Comparison of ENCODE assay signal across 8 mouse cellular contexts in genomic region chr5:81021864-81022305, GRCm38 (mm10). TPM values are rescaled to one million over a fixed set of nuclear protein-coding genes. Genes with fewer than 3 reads are reported as not detected.
DNase-seq lines count a peak whose midpoint lies in the region; ATAC-seq lines count a peak whose summit lies in the region.

No protein-coding gene starts in this region.

- peak overlapping the region; percentile 63 for H3K9ac ChIP-seq in heart, embryonic 15.5 days
- peak overlapping the region; percentile 94 for H3K9ac ChIP-seq in midbrain, embryonic 14.5 days (replicated peaks; ENCODE audit: low read length)

- intact Hi-C loops in left cerebral cortex, postnatal 4 days (cut with DNase I) = loop anchor here (5.0 to 10.0 kb wide), 4 partner anchors 143 to 1320 kb away; no protein-coding TSS in a partner anchor

- H3K27me3 ChIP-seq in heart, embryonic 15.5 days = no peaks in the 10 kb centered on the region
- H3K27me3 ChIP-seq in midbrain, embryonic 14.5 days (ENCODE audit: control insufficient read depth, insufficient read depth, low read length) = no peaks in the 10 kb centered on the region

- H3K4me1 ChIP-seq in heart, embryonic 15.5 days (replicated peaks) = peaks cover 28% of the 10 kb centered on the region
- H3K4me1 ChIP-seq in midbrain, embryonic 14.5 days (ENCODE audit: control insufficient read depth, insufficient read depth, low read length) = peaks cover 16% of the 10 kb centered on the region

- H3K27ac ChIP-seq in heart, embryonic 15.5 days = no peak overlapping the region
- peak overlapping the region; percentile 100 for H3K27ac ChIP-seq in midbrain, embryonic 14.5 days (replicated peaks; ENCODE audit: low read depth, low read length)

- no peaks in the 10 kb centered on the region for H3K9me3 ChIP-seq in heart, embryonic 15.5 days (replicated peaks)
- no peaks in the 10 kb centered on the region for H3K9me3 ChIP-seq in midbrain, embryonic 14.5 days (ENCODE audit: control insufficient read depth, low read length)

- 2% methylated on average over 21 of the region's 21 CpGs for WGBS in heart, embryonic 15.5 days
- WGBS in midbrain, embryonic 14.5 days = under 1% methylated on average over 21 of the region's 21 CpGs

- peak; percentile 11 for DNase-seq in adrenal gland, postnatal 14 days
- no peak for DNase-seq in adrenal gland, postnatal 4 days (ENCODE audit: low spot score in 2 of 2)
- peak; percentile 46 for DNase-seq in right cerebral cortex, postnatal 14 days
- no peak for DNase-seq in right cerebral cortex, postnatal 25 days
- DNase-seq in left cerebral cortex, postnatal 4 days = peak; percentile 37
- DNase-seq in midbrain, embryonic 14.5 days = peak; percentile 60
- no peak for DNase-seq in T-cell, adult 2 months (ENCODE audit: low spot score)

- H3K4me3 ChIP-seq in heart, embryonic 15.5 days = peak overlapping the region; percentile 65
- H3K4me3 ChIP-seq in midbrain, embryonic 14.5 days (replicated peaks; ENCODE audit: low read depth, low read length) = peak overlapping the region; percentile 61

- H3K4me2 ChIP-seq in heart, embryonic 15.5 days = peak overlapping the region; percentile 97
- peak overlapping the region; percentile 69 for H3K4me2 ChIP-seq in midbrain, embryonic 14.5 days (ENCODE audit: low read length)

- H3K36me3 ChIP-seq in heart, embryonic 15.5 days = no peaks in the 10 kb centered on the region
- no peaks in the 10 kb centered on the region for H3K36me3 ChIP-seq in midbrain, embryonic 14.5 days (ENCODE audit: control insufficient read depth, insufficient read depth, low read length)

- no peak for ATAC-seq in heart, embryonic 15.5 days (replicated peaks; ENCODE audit: insufficient number of reproducible peaks, insufficient read depth, low FRiP score, low read depth)
- no peak for ATAC-seq in midbrain, embryonic 14.5 days (ENCODE audit: low FRiP score, low TSS enrichment)

RNA-seq across cellular contexts. Expression of gene Adgrl3, which starts 1.9 kb away (rescaled TPM):
- total RNA-seq in adrenal gland, postnatal 14 days (2021) = 6.0 and 10.9 TPM in 2 replicates
- total RNA-seq in adrenal gland, postnatal 4 days (2021) = 10 to 100 TPM; 28.0 to 28.4 TPM
- polyA plus RNA-seq in heart, embryonic 15.5 days (2015; fragmentation: Nextera tagmentation; extraction: Ambion mirVana) = 5.2 and 5.4 TPM in 2 replicates
- total RNA-seq in left cerebral cortex, postnatal 4 days (2021) = 100 to 1,000 TPM; 247 to 254 TPM
- 77.5 and 79.7 TPM in 2 replicates for polyA plus RNA-seq in midbrain, embryonic 14.5 days (2014; fragmentation: Nextera tagmentation; extraction: Ambion mirVana)

Comparison
In these comparisons a context has a peak if more than half of its experiments do, and no peak if none do; other contexts are left out.
1. DNase-seq: peak in adrenal gland, postnatal 14 days (single experiment), right cerebral cortex, postnatal 14 days (single experiment), left cerebral cortex, postnatal 4 days (single experiment) and midbrain, embryonic 14.5 days (single experiment); none in adrenal gland, postnatal 4 days (0 of 2), right cerebral cortex, postnatal 25 days (single experiment) and T-cell, adult 2 months (single experiment).
2. RNA of gene Adgrl3, which starts 1.9 kb away (total RNA-seq): 247 to 254 TPM in left cerebral cortex, postnatal 4 days; 28.0 to 28.4 TPM in adrenal gland, postnatal 4 days and 6.0 to 10.9 TPM in adrenal gland, postnatal 14 days; every median in the first group is over 4 times any median in the second.